Mouse (Mus musculus) liver, embryonic 16.5 days (tissue): Measurements from ENCODE around the gene Ap1b1. TPM values are rescaled to one million over a fixed set of nuclear protein-coding genes. Genes with fewer than 3 reads are reported as not detected.
A peak's percentile ranks its signal among the peaks of the same experiment; 100 is the strongest.

Source experiments
- ATAC-seq: fragments of 200-750 bp; cut with Nextera tagmentation; 2 replicates; pipeline ENCODE4 v1.8.0; 2017; ENCODE audit warnings: low read depth, mild to moderate bottlenecking, moderate number of reproducible peaks, moderate library complexity
- H3K27ac ChIP-seq: fragments of 300-500 bp; sonication (generic); 2 replicates; pipeline ENCODE4 v1.5.1; 2014; ENCODE audit warnings: mild to moderate bottlenecking, low read length
- H3K27me3 ChIP-seq: fragments of 300-500 bp; sonication (generic); 2 replicates; pipeline ENCODE4 v1.6.1; 2014; ENCODE audit warnings: low read depth, low read length, mixed read lengths; ENCODE audit not compliant: control insufficient read depth, insufficient read depth
- H3K36me3 ChIP-seq: fragments of 300-500 bp; sonication (generic); 2 replicates; pipeline ENCODE4 v1.6.1; 2014; ENCODE audit warnings: mild to moderate bottlenecking; ENCODE audit not compliant: control insufficient read depth, insufficient read depth
- H3K4me1 ChIP-seq: fragments of 300-500 bp; sonication (generic); 2 replicates; pipeline ENCODE4 v1.6.1; 2014; ENCODE audit warnings: low read depth, low read length, mixed read lengths; ENCODE audit not compliant: control insufficient read depth
- H3K4me2 ChIP-seq: fragments of 300-500 bp; sonication (generic); 2 replicates; pipeline ENCODE4 v1.6.1; 2014; ENCODE audit warnings: low read depth, low read length, mixed read lengths
- H3K4me3 ChIP-seq: fragments of 300-500 bp; sonication (generic); 2 replicates; pipeline ENCODE4 v1.5.1; 2014; ENCODE audit warnings: low read depth, mild to moderate bottlenecking, low read length
- H3K9ac ChIP-seq: fragments of 300-500 bp; sonication (generic); 2 replicates; pipeline ENCODE4 v1.6.1; 2014; ENCODE audit warnings: low read depth, low read length
- H3K9me3 ChIP-seq: fragments of 300-500 bp; sonication (generic); replicated peaks from 2 replicates; pipeline ENCODE4 v1.6.1; 2016; ENCODE audit warnings: low read length; ENCODE audit not compliant: control insufficient read depth
- WGBS: fragments of 180-500 bp; shearing (Covaris S2); extraction: QIAGEN DNeasy Blood & Tissue Kit; methylation state at CpG from one replicate; pipeline ENCODE4 v1.1.7; 2014; ENCODE audit not compliant: insufficient replicate concordance; 5-methylcytosine and 5-hydroxymethylcytosine counted together
- polyA plus RNA-seq: library from polyadenylated mRNA; unstranded; fragments of >200 nt; fragmentation: Nextera tagmentation; extraction: Ambion mirVana; gene quantifications from 2 replicates; pipeline ENCODE4 v1.2.1, GENCODE M21; 2015

Gene Ap1b1
- polyA plus RNA-seq, 1 experiment from 2014 or later: 78.9 TPM

GRCm38 (mm10) chr11:4975623-4976022 is 11.0 kb upstream of the Ap1b1 start:
- no peaks in the 10 kb centered on the region for H3K36me3 ChIP-seq
- no peaks in the 10 kb centered on the region for H3K27me3 ChIP-seq
- no peak overlapping the region for H3K4me3 ChIP-seq
- WGBS: 9% methylated on average over 14 of the region's 14 CpGs
- peaks cover 5% of the 10 kb centered on the region; the same call in 1 of the 2 replicates for H3K4me1 ChIP-seq
- no peak overlapping the region for H3K9ac ChIP-seq
- no peaks in the 10 kb centered on the region for H3K9me3 ChIP-seq
- H3K27ac ChIP-seq: no peak overlapping the region
- H3K4me2 ChIP-seq: 0 out of 2 replicates have a peak overlapping the region, but pooled peaks have one; percentile 8
- no peak for ATAC-seq

DNA sequence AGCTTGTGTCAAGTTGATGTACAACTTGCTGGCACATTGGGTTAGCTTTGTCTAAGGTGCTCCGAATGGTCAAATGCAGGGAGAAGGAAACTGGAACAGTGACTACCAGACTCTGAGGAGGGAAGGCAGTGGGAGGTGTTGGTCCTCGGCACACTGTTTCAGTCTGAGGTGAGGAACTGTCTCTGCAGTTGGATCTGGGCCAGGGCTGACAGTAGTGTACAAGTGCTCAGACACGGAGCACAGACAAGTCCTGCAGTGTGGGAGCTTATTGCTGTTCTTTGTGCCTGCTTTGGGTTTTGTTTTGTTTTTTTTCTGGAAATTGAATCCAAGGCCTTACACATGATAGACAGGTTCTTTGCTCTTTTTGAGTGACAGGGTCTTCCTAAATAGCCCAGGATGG is 3.6 kb upstream of the Ap1b1 start:
- H3K9me3 ChIP-seq: no peaks in the 10 kb centered on the region
- no peak overlapping the region for H3K4me3 ChIP-seq
- H3K27me3 ChIP-seq: no peaks in the 10 kb centered on the region
- H3K4me1 ChIP-seq: peaks cover 18% of the 10 kb centered on the region
- no peak overlapping the region for H3K9ac ChIP-seq
- 62% methylated on average over 3 of the region's 3 CpGs for WGBS
- H3K4me2 ChIP-seq: no peak overlapping the region
- no peak overlapping the region for H3K27ac ChIP-seq
- H3K36me3 ChIP-seq: no peaks in the 10 kb centered on the region
- ATAC-seq: no peak

DNA sequence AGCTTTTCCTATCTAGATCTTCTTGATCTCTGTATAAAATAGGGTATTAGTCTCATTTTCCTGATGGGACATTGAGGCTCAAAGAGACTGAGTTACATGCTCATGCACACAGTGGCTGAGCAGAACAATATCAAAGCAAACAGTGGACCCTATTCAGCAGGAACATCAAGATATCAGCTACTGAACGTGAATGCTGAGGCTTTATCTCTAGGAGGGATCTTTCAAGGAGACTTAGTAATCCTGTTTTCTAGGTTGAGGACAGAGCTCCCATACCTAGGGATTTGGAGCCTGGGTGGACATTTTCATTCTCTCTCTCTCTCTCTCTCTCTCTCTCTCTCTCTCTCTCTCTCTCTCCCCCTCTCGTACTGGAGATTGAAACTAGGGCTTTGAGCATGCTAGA is 3.1 kb upstream of the Ap1b1 start:
- no peak overlapping the region for H3K4me3 ChIP-seq
- H3K27ac ChIP-seq: no peak overlapping the region
- peaks cover 24% of the 10 kb centered on the region for H3K4me1 ChIP-seq
- H3K36me3 ChIP-seq: no peaks in the 10 kb centered on the region
- H3K4me2 ChIP-seq: no peak overlapping the region
- H3K27me3 ChIP-seq: no peaks in the 10 kb centered on the region
- 42% methylated on average over 2 of the region's 2 CpGs for WGBS
- no peak for ATAC-seq
- no peaks in the 10 kb centered on the region for H3K9me3 ChIP-seq
- H3K9ac ChIP-seq: no peak overlapping the region

DNA sequence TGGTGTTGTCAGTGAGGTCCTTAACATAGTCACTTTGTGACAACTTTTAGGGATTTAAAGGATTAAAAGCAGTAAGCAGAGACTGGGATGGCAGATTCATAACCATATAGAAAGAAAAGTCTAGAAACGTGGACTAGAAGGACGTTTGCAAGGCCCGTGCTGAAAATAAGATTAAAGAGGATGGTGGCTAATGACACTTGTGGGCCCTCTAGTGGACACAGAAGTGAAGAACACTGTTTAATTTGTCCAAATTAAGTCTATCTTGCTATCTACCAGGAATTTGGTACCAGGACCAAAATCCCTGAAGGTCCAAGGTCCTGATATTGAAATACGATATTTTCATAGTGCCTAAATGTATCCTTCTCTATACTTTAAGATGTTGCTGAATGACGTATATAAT is 2.4 kb upstream of the Ap1b1 start:
- H3K9me3 ChIP-seq: no peaks in the 10 kb centered on the region
- H3K4me1 ChIP-seq: peaks cover 31% of the 10 kb centered on the region
- no peak overlapping the region for H3K4me3 ChIP-seq
- no peaks in the 10 kb centered on the region for H3K36me3 ChIP-seq
- WGBS: 1% methylated on average over 5 of the region's 5 CpGs
- H3K4me2 ChIP-seq: peak overlapping the region; percentile 35
- ATAC-seq: no peak
- no peak overlapping the region for H3K27ac ChIP-seq
- H3K27me3 ChIP-seq: no peaks in the 10 kb centered on the region
- no peak overlapping the region for H3K9ac ChIP-seq

DNA sequence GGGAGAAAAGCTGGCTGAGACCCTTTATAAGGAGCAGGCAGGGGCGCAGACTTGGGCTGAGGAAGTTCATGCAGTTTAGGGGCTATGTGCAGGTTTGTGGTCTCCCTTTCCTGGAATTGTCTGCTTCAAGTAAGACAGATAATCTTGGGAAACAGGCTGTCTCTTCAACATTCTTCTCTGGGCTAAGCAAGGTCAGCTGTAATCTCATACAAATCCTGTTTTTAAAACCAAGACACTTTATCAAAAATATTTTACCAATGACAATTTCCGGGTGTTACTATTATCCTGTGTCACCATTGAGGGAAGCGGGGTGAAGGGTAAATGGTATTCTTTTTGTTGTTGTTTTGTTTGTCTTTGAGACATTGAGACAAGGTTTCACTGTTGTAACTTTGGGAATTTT is 1.8 kb upstream of the Ap1b1 start:
- 38% methylated on average over 3 of the region's 3 CpGs for WGBS
- Histone ChIP-seq H3K9me3 (no peaks in the 10 kb centered on the region), H3K36me3 (no peaks in the 10 kb centered on the region), H3K27ac (no peak overlapping the region), H3K4me1 (peaks cover 32% of the 10 kb centered on the region), H3K9ac (no peak overlapping the region), H3K4me2 (no peak overlapping the region), H3K4me3 (no peak overlapping the region), H3K27me3 (no peaks in the 10 kb centered on the region)
- no peak for ATAC-seq

GRCm38 (mm10) chr11:4987487-4987852 is 846 bp downstream of the Ap1b1 start:
- peak overlapping the region; percentile 80 for H3K4me2 ChIP-seq
- peak overlapping the region; percentile 79 for H3K4me3 ChIP-seq
- peak overlapping the region; percentile 78 for H3K27ac ChIP-seq
- H3K36me3 ChIP-seq: no peaks in the 10 kb centered on the region
- ATAC-seq: no peak
- no peaks in the 10 kb centered on the region for H3K27me3 ChIP-seq
- no peaks in the 10 kb centered on the region for H3K9me3 ChIP-seq
- H3K4me1 ChIP-seq: peaks cover 38% of the 10 kb centered on the region
- H3K9ac ChIP-seq: peak overlapping the region; percentile 79
- WGBS: 34% methylated on average over 11 of the region's 11 CpGs

DNA sequence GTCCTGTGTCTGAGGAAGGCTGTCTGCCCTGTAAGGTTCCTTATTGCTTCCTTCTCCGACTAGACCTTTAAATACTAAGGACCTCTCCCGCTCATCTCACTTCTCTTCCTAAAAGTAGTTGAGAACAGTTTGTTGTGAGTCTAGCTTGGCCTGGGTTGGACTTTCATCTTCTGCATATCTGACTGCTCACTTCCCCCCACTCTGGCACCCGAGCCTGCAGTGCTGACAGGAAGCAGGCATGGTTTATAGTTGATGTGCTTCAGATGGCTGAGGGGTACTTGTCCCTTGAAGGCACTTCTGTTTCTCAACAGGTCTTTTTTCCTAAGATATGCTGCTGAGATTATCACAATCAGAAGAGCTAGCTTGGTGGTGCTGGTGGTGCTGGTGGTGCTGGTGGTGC is 2.6 kb downstream of the Ap1b1 start:
- H3K9ac ChIP-seq: no peak overlapping the region
- H3K4me3 ChIP-seq: no peak overlapping the region
- H3K4me2 ChIP-seq: no peak overlapping the region
- no peak overlapping the region for H3K27ac ChIP-seq
- WGBS: 25% methylated on average over 3 of the region's 3 CpGs
- ATAC-seq: no peak
- H3K27me3 ChIP-seq: no peaks in the 10 kb centered on the region
- H3K9me3 ChIP-seq: no peaks in the 10 kb centered on the region
- H3K36me3 ChIP-seq: no peaks in the 10 kb centered on the region
- H3K4me1 ChIP-seq: peaks cover 34% of the 10 kb centered on the region

- H3K36me3 ChIP-seq: no peaks in the 10 kb centered on the region
- WGBS: 84% methylated on average over 2 of the region's 2 CpGs
- no peaks in the 10 kb centered on the region for H3K27me3 ChIP-seq
- no peak overlapping the region for H3K4me3 ChIP-seq
- no peak overlapping the region for H3K4me2 ChIP-seq
- H3K9me3 ChIP-seq: no peaks in the 10 kb centered on the region
- no peak overlapping the region for H3K9ac ChIP-seq
- no peak overlapping the region for H3K27ac ChIP-seq
- no peak for ATAC-seq
- H3K4me1 ChIP-seq: peaks cover 25% of the 10 kb centered on the region
Observed at GRCm38 (mm10) chr11:4992471-4992870, 5.8 kb downstream of the Ap1b1 start.

DNA sequence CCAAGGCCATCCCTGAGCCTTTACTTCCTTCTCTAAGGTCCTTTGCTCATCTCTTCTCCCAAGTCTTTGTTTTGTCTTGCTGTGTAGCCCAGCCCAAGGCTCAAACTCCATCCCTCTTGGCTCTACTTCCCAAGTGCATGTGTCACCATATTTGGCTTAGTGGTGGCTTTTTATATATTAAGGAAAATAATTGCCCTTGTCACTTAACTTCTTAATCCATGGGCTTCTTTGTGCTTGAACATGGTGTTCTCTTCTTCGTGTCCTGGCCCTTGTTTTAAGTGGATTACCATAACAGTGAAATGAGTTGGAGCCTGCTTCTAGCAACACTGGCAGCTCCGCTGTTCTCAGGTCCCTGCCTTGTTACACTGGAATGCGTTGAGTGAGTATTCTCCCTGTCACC is 9.1 kb downstream of the Ap1b1 start:
- H3K4me2 ChIP-seq: no peak overlapping the region
- H3K4me3 ChIP-seq: no peak overlapping the region
- H3K9me3 ChIP-seq: no peaks in the 10 kb centered on the region
- H3K27ac ChIP-seq: no peak overlapping the region
- no peak for ATAC-seq
- H3K36me3 ChIP-seq: no peaks in the 10 kb centered on the region
- peaks cover 9% of the 10 kb centered on the region for H3K4me1 ChIP-seq
- H3K9ac ChIP-seq: no peak overlapping the region
- 85% methylated on average over 3 of the region's 3 CpGs for WGBS
- H3K27me3 ChIP-seq: no peaks in the 10 kb centered on the region
